Mouse (Mus musculus): ENCODE data around the gene Rasip1. TPM values are rescaled to one million over a fixed set of nuclear protein-coding genes. Genes with fewer than 3 reads are reported as not detected.
A peak's percentile ranks its signal among the peaks of the same experiment; 100 is the strongest.

Gene Rasip1
- 1 to 10 TPM; 6.1 to 8.0 TPM for total RNA-seq (2021)
- long read RNA-seq, experiment 1, transcript Rasip1-201 (12 exons, 3,202 nt): major isoform, 11 of 19 reads
- long read RNA-seq, experiment 1, partial matches to known transcripts: 5 of 19 reads
- long read RNA-seq, experiment 1, other reads (novel, unspliced or antisense): 3 of 19 reads
- long read RNA-seq, experiment 2, transcript Rasip1-201 (12 exons, 3,202 nt): major isoform, 22 of 27 reads
- long read RNA-seq, experiment 2, partial matches to known transcripts: 3 of 27 reads
- long read RNA-seq, experiment 2, other reads (novel, unspliced or antisense): 2 of 27 reads

DNA sequence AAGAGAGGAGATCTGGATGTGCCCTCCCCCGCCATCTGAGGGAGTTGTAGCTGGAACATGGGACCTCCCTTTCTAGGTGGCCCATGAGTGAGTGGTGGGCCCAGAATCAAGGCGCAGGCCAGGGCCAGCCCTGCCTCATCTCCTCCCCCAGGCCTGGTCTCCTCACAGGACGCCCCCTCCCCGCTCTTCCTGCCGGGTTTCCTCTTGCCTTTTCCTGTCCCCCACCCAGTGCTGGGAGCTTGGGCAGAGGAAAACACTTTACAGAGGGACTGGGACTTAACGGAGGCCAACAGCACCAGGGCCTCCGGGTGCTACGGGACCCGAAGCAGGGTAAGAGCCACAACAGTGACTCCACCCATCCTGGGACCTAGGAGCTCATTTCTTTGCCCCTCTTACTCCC lies at the start of gene Rasip1:
Gene Rasip1 (plus strand): TSS at position 228 of the 400 bp plus-strand sequence.
- intact Hi-C loops (cut with DNase I): no loop called here
- Histone ChIP-seq H3K27ac (peak within 1 kb of the TSS; percentile 84), H3K4me3 (peak within 1 kb of the TSS; percentile 46)
- no peak for TF ChIP-seq CTCF (IDR thresholded peaks at IDR 0.05)
- DNase-seq (ENCODE audit: extremely low spot score in 1 of 2, low spot score in 2 of 2): no peak

DNA sequence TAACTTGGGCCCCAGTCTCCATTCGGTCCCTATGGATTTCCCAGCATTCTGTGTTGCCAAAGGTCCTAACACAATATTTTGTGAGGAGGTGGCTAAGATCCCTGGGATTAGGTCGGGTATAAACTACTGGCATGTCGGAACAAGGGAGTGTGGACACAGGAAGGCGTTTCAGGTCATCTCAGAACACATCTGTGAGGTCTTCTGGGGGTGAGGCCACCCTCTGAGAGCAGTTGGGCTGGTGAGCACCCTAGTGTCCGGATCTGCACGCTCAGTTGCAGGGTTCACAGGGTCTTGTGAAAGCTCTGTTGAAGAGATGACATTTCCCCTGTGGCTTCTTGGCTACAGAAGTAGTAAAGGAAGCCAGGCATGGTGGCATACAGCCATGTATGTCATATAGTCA lies 41.4 kb upstream of the Rasip1 start:
- no peak for DNase-seq (ENCODE audit: extremely low spot score in 1 of 2, low spot score in 2 of 2)
- Histone ChIP-seq H3K4me3 (no peak overlapping the region), H3K27ac (no peak overlapping the region)
- TF ChIP-seq CTCF (IDR thresholded peaks at IDR 0.05): no peak
- intact Hi-C loops (cut with DNase I): no loop called here

DNA sequence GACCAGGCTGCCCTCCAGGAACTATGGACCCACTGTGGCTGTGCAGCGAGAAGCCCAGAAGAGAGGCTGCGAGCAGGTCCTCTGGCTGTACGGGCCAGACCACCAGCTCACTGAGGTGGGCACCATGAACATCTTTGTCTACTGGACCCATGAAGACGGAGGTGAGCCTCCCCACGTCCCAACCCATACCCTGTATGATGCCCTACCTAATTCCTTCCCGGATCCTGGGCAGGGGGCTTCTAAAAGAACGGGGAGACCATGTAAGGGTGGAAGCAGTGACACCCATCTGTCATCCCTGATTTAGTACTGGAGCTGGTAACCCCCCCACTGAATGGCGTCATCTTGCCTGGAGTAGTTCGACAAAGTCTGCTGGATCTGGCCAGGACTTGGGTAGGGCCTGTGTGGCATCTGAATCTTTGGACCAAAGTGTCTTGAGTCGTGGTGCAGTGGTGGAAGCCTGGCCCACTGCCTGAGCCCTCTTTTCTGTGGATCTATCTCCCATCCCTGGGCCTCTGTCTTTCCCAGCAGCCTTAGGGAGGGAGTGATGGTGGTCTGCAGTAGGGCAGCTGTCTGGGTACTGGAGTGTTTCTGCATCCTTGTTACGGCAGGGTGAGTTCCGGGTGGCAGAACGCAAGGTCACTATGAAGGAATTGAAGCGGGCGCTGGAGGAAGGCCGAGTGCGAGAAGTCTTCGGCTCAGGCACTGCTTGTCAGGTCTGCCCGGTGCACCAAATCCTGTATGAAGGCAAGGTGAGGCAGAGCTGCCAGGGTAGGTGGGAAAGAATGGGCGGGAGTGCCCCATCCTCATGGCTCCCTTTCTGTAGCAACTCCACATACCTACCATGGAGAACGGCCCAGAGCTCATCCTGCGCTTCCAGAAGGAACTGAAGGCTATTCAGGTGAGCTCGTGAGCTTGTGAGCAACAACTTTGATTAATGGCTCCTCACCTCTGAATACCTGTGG lies 39.4 kb upstream of the Rasip1 start:
- no peak for DNase-seq (ENCODE audit: extremely low spot score in 1 of 2, low spot score in 2 of 2)
- no peak overlapping the region for H3K4me3 ChIP-seq
- TF ChIP-seq CTCF (IDR thresholded peaks at IDR 0.05): no peak
- no peak overlapping the region for H3K27ac ChIP-seq
- intact Hi-C loops (cut with DNase I): loop anchor here (2.0 kb wide), 2 partner anchors 17 to 121 kb away; partner anchors contain the start of genes Bax and Bcat2

- H3K4me3 ChIP-seq: peak overlapping the region; percentile 29
- intact Hi-C loops (cut with DNase I): loop anchor here (2.0 kb wide), 2 partner anchors 18 to 122 kb away; partner anchors contain the start of genes Bax and Bcat2
- DNase-seq (ENCODE audit: extremely low spot score in 1 of 2, low spot score in 2 of 2): peak; percentile 91 to 95
- peak; percentile 86 for TF ChIP-seq CTCF (IDR thresholded peaks at IDR 0.05)
- H3K27ac ChIP-seq: peak overlapping the region; percentile 83
Measured at GRCm38 (mm10) chr7:45589173-45589572, 38.1 kb upstream of the Rasip1 start.

- no peak for TF ChIP-seq CTCF (IDR thresholded peaks at IDR 0.05)
- no peak for DNase-seq (ENCODE audit: extremely low spot score in 1 of 2, low spot score in 2 of 2)
- Histone ChIP-seq H3K27ac (peak overlapping the region; percentile 75), H3K4me3 (no peak overlapping the region)
- intact Hi-C loops (cut with DNase I): loop anchor here (2.0 kb wide), 2 partner anchors 19 to 123 kb away; partner anchors contain the start of genes Bax and Bcat2
Measured at GRCm38 (mm10) chr7:45589898-45590297, 37.4 kb upstream of the Rasip1 start.

DNA sequence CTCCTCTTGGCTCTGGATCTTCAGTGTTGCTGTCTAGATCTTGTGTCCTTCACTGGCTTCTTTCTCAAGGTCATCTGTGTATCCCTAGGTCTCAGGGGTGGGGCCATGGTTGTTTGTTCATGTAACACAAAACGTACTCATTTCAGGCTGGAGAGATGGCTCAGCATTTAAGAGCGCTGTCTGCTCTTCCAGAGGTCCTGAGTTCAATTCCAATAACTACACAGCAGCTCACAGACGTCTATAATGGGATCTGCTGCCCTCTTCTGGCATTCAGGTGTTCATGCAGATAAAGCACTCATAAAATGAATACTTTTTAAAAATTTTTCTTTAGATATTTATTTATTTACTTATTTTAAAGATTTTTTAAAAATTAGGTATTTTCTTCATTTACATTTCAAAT lies 36.4 kb upstream of the Rasip1 start:
- Histone ChIP-seq H3K27ac (no peak overlapping the region), H3K4me3 (no peak overlapping the region)
- intact Hi-C loops (cut with DNase I): no loop called here
- TF ChIP-seq CTCF (IDR thresholded peaks at IDR 0.05): peak; percentile 59
- DNase-seq (ENCODE audit: extremely low spot score in 1 of 2, low spot score in 2 of 2): no peak

DNA sequence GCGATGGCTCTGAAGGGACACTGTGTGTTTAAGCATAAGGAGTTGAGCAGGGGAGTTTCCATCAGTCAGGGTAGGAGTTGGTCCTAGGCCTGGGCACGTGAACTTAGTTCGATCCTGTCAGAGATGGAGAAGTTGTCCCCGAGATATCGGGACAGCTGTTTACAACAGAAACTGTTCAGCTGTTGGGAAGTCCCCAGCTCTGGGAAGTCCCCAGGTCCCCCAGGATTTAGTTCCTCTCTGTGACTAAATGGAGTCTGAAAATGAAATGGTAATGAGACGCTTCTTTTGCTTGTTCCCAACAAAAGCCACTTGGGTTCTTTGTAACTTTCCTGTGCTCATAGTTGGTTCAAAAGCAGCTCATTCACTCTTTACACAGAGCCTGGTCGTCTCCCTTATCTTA lies 35.4 kb upstream of the Rasip1 start:
- H3K4me3 ChIP-seq: no peak overlapping the region
- intact Hi-C loops (cut with DNase I): loop anchor here (2.0 kb wide), 2 partner anchors 31 to 91 kb away; no protein-coding TSS in a partner anchor
- TF ChIP-seq CTCF (IDR thresholded peaks at IDR 0.05): no peak
- DNase-seq (ENCODE audit: extremely low spot score in 1 of 2, low spot score in 2 of 2): no peak
- H3K27ac ChIP-seq: no peak overlapping the region

- DNase-seq (ENCODE audit: extremely low spot score in 1 of 2, low spot score in 2 of 2): peak; percentile 55 to 76
- intact Hi-C loops (cut with DNase I): loop anchor here (2.0 kb wide), 2 partner anchors 32 to 90 kb away; no protein-coding TSS in a partner anchor
- Histone ChIP-seq H3K27ac (no peak overlapping the region), H3K4me3 (no peak overlapping the region)
- TF ChIP-seq CTCF (IDR thresholded peaks at IDR 0.05): peak; percentile 100
Measured at GRCm38 (mm10) chr7:45593118-45593815, 34.0 kb upstream of the Rasip1 start.

DNA sequence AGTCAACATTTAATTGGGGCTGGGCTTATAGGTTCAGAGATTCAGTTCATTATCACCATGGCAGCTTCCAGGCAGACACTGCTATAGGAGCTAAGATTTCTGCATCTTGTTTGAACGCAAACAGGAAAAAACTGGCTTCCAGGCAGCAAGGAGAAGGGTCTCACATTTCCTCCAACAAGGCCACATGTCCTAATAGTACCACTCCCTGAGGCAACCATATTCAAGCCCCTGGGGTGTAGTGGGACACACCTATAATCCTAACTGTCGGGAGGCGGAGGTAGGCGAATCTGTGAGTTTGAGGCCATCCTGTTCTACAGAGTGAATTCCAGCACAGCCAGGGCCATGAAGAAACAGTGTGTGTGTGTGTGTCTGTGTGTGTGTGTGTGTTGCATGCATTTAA lies 32.1 kb upstream of the Rasip1 start:
- no peak for TF ChIP-seq CTCF (IDR thresholded peaks at IDR 0.05)
- intact Hi-C loops (cut with DNase I): loop anchor here (5.0 kb wide), 1 partner anchor 342 kb away; no protein-coding TSS in a partner anchor
- Histone ChIP-seq H3K4me3 (no peak overlapping the region), H3K27ac (no peak overlapping the region)
- DNase-seq (ENCODE audit: extremely low spot score in 1 of 2, low spot score in 2 of 2): no peak

GRCm38 (mm10) chr7:45596107-45596506 lies 31.2 kb upstream of the Rasip1 start:
- intact Hi-C loops (cut with DNase I): loop anchor here (5.0 kb wide), 1 partner anchor 341 kb away; no protein-coding TSS in a partner anchor
- H3K27ac ChIP-seq: no peak overlapping the region
- TF ChIP-seq CTCF (IDR thresholded peaks at IDR 0.05): no peak
- no peak overlapping the region for H3K4me3 ChIP-seq
- no peak for DNase-seq (ENCODE audit: extremely low spot score in 1 of 2, low spot score in 2 of 2)

DNA sequence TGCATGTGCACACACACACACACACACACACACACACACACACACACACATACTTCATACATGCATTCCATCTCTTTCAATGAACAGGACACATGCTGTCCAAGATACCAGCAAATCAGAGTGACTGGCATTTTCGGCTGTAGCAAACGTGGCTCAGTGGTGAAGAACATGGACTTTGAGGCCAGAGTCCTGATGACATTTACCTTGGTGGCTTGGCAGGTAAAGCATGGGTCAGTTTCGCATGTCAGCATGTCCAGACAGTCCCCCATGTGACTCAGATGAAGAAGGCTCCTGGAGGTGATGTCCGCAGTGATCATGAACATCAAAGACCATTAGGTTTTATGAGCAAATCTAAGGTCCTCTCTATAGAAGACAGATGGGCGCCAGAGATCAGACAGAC lies 30.3 kb upstream of the Rasip1 start:
- intact Hi-C loops (cut with DNase I): loop anchor here (1.0 to 5.0 kb wide), 2 partner anchors 13 to 340 kb away; no protein-coding TSS in a partner anchor
- no peak for DNase-seq (ENCODE audit: extremely low spot score in 1 of 2, low spot score in 2 of 2)

More for the DNA sequence above, 30.3 kb upstream of the Rasip1 start:
- TF ChIP-seq CTCF (IDR thresholded peaks at IDR 0.05): no peak
- Histone ChIP-seq H3K27ac (no peak overlapping the region), H3K4me3 (no peak overlapping the region)
